Mouse (Mus musculus) left cerebral cortex, postnatal 10 days (tissue): ENCODE data around the gene Hinfp. TPM values are rescaled to one million over a fixed set of nuclear protein-coding genes. Genes with fewer than 3 reads are reported as not detected.

ENCODE experiments used
- DNase-seq, 2 experiments: peaks; one replicate each; pipeline ENCODE4 v3.0.0; 2021 to 2022; ENCODE audit warnings: low spot score in 2 of 2, mixed read lengths in 1 of 2; ENCODE audit errors: extremely low spot score in 1 of 2
- intact Hi-C: fragments of 180-260 bp; cut with DNase I; formaldehyde crosslinking; loops from one replicate; pipeline ENCODE4 v1.15.1; 2025
- total RNA-seq, 2 experiments: library from RNA; stranded (reverse); gene quantifications; 2 replicates each; pipeline ENCODE4 v1.2.3; 2021

Gene Hinfp
- total RNA-seq, 2 experiments from 2014 or later = 27.1 to 28.3 TPM

GRCm38 (mm10) chr9:44283183-44283582 is 22.3 kb downstream of the Hinfp start:
- intact Hi-C loops = no loop called here
- DNase-seq = no peak

DNA sequence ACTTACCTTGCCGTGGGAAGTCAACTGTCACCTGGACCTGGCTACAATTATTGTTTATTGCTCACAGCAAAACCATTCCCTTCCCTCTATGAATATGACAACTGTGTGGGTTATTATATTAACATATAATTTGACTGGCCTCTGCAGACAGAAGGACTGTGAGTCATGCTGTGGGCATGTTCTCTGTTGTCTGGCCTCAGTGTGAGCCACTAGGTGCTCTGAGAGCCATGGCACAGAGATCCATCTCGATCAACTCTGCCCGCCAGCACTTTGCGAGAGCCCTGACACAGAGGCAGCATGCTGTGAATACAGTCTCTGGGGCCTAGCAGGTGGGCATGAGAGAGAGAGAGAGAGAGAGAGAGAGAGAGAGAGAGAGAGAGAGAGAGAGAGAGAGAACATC is 35.5 kb downstream of the Hinfp start:
- no peak for DNase-seq
- intact Hi-C loops = no loop called here

GRCm38 (mm10) chr9:44269077-44269476 is 36.4 kb downstream of the Hinfp start:
- intact Hi-C loops = no loop called here
- DNase-seq = no peak

- intact Hi-C loops = no loop called here
- DNase-seq = no peak
These were observed 37.0 kb downstream of the Hinfp start, which contains the start of gene Nlrx1 for GRCm38 (mm10) chr9:44268432-44268831. Gene Nlrx1, minus strand, starts transcription at chr9:44268599.

- intact Hi-C loops = no loop called here
- peak; percentile 73 to 93 for DNase-seq
These were observed 37.5 kb downstream of the Hinfp start for GRCm38 (mm10) chr9:44268027-44268360.

- DNase-seq = no peak
- intact Hi-C loops = no loop called here
These were observed 38.0 kb downstream of the Hinfp start for GRCm38 (mm10) chr9:44267319-44268026.

GRCm38 (mm10) chr9:44266478-44267226 is 38.8 kb downstream of the Hinfp start:
- intact Hi-C loops = no loop called here
- no peak for DNase-seq

DNA sequence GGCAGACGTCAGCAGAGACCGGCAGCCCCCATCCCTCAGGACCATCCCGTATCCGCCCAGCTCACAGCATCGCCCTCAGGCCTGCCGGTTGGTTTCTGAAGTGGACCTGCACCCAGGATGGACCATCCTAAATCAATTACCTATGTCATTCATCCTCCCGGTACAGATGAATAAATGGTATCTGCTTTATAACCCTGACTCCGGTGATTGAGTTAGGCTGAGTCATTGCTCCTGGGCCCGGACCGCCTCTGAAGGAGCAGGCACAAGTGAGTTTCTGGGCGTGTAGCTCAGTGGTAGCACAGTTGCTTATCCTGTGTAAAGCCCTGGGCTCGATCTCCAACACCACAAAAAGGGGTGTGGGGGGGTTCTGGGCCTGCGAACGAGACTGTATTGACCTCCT is 44.1 kb downstream of the Hinfp start:
- no peak for DNase-seq
- intact Hi-C loops = no loop called here

GRCm38 (mm10) chr9:44259014-44259413 is 46.5 kb downstream of the Hinfp start:
- intact Hi-C loops = no loop called here
- no peak for DNase-seq

DNA sequence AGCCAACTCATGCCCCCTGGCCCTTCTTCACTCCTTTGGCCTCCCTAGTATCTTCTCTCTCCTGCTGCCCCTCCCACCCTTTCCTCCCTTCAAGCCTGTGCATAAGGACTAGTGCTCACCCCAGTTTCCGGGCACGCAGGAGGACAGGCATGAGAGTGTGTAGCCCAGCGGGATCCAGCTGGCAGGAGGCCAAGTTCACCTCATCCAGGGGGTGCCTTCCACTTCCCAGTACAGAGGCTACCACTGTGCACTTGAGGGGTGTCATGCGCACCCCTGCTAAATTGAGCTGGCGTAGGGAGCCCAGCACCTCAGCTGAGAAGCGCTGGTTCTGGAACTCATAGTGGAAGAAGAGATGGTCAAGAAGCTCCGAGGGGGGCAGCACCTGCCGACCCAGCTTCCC is 49.3 kb downstream of the Hinfp start:
- DNase-seq = no peak
- intact Hi-C loops = no loop called here

DNA sequence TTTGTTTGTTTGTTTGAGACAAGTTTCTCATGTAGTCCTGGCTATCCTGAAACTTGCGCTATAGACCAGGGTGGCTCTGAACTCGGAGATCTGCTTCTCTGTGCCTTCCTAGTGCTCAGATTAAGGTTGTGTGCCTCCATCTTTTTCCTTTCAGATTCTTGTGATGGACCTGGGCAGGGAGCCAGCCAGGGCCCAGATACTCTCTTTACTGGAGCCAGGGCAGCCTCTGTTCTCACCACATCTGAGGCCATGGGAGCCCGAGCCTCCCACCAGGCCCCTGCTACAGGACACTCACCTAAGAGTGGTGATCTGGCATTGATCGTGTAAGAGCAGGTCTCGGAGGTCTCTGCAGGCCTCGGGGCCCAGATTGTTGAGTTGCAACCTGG is 50.3 kb downstream of the Hinfp start:
- no peak for DNase-seq
- intact Hi-C loops = no loop called here

DNA sequence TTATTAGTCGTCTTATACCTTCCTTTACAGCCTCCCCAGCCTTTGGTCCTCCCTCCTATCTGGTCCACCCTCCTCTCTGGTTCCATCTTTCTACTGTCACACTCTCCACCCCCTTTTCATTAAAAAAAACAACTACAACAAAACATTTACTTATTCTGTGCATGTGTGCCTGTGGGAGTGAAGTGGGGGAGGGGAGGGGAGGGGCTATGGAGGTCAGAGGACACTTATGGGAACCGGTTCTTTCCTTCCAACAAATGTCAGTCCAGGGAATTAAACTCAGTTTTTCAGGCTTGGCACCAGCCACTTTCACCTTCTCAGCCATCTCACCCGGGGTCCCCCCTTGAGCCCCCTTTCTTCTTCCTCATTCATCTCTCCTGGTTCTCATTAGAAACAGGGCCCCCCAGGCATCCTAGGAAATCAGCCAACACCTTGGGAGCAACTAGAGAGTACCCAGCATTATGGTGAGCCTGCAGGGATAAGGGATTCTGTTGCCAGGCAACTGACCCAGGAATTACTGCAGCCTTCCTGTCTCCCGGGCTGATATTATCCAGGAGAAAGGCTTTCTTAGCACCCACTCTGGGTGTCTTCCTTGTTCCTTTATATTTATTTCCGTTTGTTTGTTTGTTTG is 50.8 kb downstream of the Hinfp start:
- intact Hi-C loops = no loop called here
- DNase-seq = no peak

DNA sequence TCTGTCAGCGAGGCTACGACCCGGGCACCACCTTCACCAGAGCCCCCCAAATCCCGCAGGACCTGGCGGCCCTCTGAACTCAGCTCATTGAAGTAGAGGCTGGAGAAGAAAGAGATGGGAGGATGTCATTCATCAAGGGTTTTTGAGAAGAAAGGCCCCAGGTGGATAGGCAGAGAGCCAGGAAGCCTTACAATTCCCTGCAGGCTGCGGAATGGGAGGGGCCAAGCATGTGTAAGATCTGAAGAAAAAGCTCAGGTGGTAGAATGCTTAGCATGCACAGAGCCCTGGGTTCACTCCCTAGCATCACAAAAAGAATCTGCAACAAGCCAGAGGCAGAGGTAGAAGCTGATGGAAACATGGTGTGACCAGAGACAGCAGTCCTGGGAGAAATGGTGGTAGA is 52.0 kb downstream of the Hinfp start:
- intact Hi-C loops = no loop called here

GRCm38 (mm10) chr9:44251314-44251713 is 54.2 kb downstream of the Hinfp start, which contains the start of gene Pdzd3:
Gene Pdzd3, minus strand, starts transcription at chr9:44251471.
- intact Hi-C loops = no loop called here
- no peak for DNase-seq

More for the DNA sequence above, 52.0 kb downstream of the Hinfp start:
- no peak for DNase-seq

GRCm38 (mm10) chr9:44250445-44250844 is 55.0 kb downstream of the Hinfp start:
- intact Hi-C loops = no loop called here
- no peak for DNase-seq

DNA sequence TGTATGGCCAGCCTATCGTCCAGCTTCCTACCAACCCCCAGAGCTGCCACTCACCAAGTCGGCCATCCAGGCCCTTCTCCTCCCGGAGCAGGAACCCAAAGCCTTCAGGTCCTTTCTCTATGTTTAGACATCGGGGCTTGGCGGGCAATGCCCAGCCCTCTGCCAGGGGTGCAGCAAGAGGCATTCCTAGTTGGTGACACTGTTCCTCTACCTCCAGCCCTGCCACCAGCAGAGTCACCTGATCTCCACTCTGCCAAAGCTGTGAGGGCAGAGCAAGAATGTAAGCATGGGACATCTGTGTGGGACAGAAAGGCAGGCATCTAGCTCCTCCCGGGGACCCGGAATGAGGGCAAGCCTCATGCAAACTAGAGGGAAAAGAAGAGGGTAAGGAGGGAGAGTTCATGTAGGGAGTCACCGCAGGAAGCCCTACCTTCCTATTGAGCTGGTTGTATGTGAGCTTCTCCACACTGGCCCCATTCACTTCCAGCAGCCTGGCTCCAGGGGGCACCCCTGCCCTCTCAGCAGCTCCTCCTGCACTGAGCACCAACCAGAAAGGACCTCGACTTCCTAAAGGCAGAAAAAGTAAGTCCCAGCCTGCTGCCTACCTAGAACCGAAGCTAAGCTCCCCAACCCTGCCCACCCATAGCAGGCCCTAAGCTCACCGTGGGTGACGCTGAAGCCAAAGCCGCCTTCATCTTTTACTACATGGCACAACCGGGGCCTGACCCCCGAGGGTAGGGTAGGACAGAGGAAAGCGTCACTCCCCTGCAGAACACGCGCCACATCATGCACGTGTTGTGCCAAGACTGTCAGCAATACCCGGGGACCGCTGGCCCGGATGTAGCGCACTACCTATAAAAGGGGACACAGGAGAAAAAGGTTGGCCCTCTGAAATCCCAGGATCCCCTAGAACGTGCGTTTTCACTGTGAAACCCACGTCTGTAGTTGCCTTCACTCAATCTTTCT is 56.0 kb downstream of the Hinfp start:
- intact Hi-C loops = no loop called here

DNA sequence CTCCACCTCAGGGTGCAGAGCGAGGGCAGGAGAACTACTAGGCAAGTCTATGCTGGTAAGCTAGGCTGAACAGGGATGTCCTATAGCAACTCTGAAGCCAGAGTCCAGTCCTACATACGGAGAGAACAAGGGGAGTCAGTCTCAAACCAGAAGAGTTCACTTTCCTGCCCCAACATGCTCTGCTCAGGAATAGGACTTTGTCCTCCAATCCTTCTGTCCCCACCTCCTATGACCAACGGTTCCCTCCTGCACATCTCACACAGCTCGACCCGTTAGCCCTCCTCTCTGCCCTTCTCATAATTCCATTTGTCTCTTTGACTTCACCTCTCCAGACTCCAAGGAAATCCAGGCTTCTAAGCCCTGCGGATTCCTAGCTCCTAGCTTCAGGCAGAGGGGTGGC is 57.6 kb downstream of the Hinfp start:
- no peak for DNase-seq
- intact Hi-C loops = no loop called here

More for the DNA sequence above, 56.0 kb downstream of the Hinfp start:
- peak in 1 of 2 experiments; percentile 75 for DNase-seq

DNA sequence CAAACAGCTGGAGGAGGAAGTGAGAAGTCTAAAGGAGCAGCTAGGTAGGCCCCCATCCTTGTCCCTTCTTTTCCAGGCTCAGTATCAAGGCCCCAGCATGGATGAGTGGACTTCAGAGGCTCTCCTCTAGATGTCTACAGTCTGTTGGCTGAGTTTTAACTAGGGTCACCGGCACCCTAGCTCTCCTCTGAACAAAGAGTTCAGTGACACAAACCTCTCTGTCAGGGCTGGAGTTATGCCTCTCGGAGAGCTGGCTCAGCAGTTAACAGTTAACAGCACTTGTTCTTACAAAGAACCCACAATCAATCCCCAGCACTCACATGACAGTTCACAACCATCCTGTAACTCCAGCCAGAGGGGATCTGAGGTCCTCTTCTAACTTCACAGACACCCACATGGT is 61.9 kb downstream of the Hinfp start:
- DNase-seq = no peak

More for the DNA sequence above, 61.9 kb downstream of the Hinfp start:
- intact Hi-C loops = no loop called here
